Mouse (Mus musculus) small intestine, adult 2 months (tissue): ENCODE measurements at regions not wholly inside any gene's neighbourhood (a gene's known extent, or its start where the extent isn't known, plus 50 kb on each side); places are given as distances from the start of the nearest gene placed in this dataset.

Experiments used
- CTCF ChIP-seq: fragments of 200-500 bp; IDR thresholded peaks from 2 replicates; pipeline ENCODE4 v1.5.1; 2012; ENCODE audit warnings: low read depth, mild to moderate bottlenecking, control low read depth, inconsistent platforms, low read length, moderate library complexity, mixed read lengths; ENCODE audit not compliant: insufficient replicate concordance, insufficient read length; ENCODE audit errors: extremely low read depth
- POLR2A ChIP-seq: fragments of 200-500 bp; IDR thresholded peaks from 2 replicates; pipeline ENCODE4 v1.6.1; 2012; ENCODE audit warnings: low read depth, mild to moderate bottlenecking, control low read depth, inconsistent platforms, low read length, moderate library complexity

GRCm38 (mm10) chr13:83731481-83732006 lies 227.7 kb downstream of the Mef2c start:
- TF ChIP-seq CTCF (no peak), POLR2A (no peak)
